Mouse (Mus musculus): ENCODE data around the gene Idh3g. TPM values are rescaled to one million over a fixed set of nuclear protein-coding genes. Genes with fewer than 3 reads are reported as not detected.
"Not testable (repeated sequence)": the region's sequence is repeated elsewhere in the genome, so short reads cannot be mapped to it uniquely, and the experiment has no call there.

Gene Idh3g
- polyA plus RNA-seq, 1 experiment, result 141 TPM

- Histone ChIP-seq H3K79me3 (ENCODE audit: low read depth) (no peaks in the 10 kb centered on the region), H3K36me3 (ENCODE audit: control insufficient read depth, insufficient read depth) (no peaks in the 10 kb centered on the region), H3ac (ENCODE audit: control insufficient read depth, insufficient read length, low read depth) (no peak overlapping the region), H3K4me3 (ENCODE audit: insufficient read depth, poor library complexity, severe bottlenecking) (no peak overlapping the region), H3K79me2 (ENCODE audit: control insufficient read depth, insufficient read depth) (no peaks in the 10 kb centered on the region), H3K27me3 (ENCODE audit: control insufficient read depth, insufficient read depth, insufficient read length) (no peaks in the 10 kb centered on the region)
- TF ChIP-seq USF1 (IDR thresholded peaks at IDR 0.05; ENCODE audit: low read depth), result no peak
- no peak for TF ChIP-seq CEBPB (IDR thresholded peaks at IDR 0.05; ENCODE audit: low read depth)
- TF ChIP-seq MYOD1 (IDR thresholded peaks at IDR 0.05; ENCODE audit: control insufficient read depth, insufficient read length, low read depth), result no peak
- no peak for TF ChIP-seq CTCF (IDR thresholded peaks at IDR 0.05; ENCODE audit: control insufficient read depth, insufficient read depth, insufficient read length)
- no peak for TF ChIP-seq FOSL1 (IDR thresholded peaks at IDR 0.05; ENCODE audit: insufficient read depth, low read length, poor library complexity, severe bottlenecking)
- TF ChIP-seq MAX (IDR thresholded peaks at IDR 0.05), result no peak
- TF ChIP-seq MYOG (IDR thresholded peaks at IDR 0.05; ENCODE audit: control insufficient read depth, extremely low read depth, insufficient read length), result no peak
Observed at GRCm38 (mm10) chrX:73748977-73749376, 37.7 kb downstream of the Idh3g start.

- H3K79me3 ChIP-seq (ENCODE audit: low read depth), result no peaks in the 10 kb centered on the region
- no peaks in the 10 kb centered on the region for H3K79me2 ChIP-seq (ENCODE audit: control insufficient read depth, insufficient read depth)
- no peaks in the 10 kb centered on the region for H3K27me3 ChIP-seq (ENCODE audit: control insufficient read depth, insufficient read depth, insufficient read length)
- TF ChIP-seq CTCF (IDR thresholded peaks at IDR 0.05; ENCODE audit: control insufficient read depth, insufficient read depth, insufficient read length), result no peak
- TF ChIP-seq MYOG (IDR thresholded peaks at IDR 0.05; ENCODE audit: control insufficient read depth, extremely low read depth, insufficient read length), result no peak
- TF ChIP-seq MAX (IDR thresholded peaks at IDR 0.05), result no peak
- no peak for TF ChIP-seq FOSL1 (IDR thresholded peaks at IDR 0.05; ENCODE audit: insufficient read depth, low read length, poor library complexity, severe bottlenecking)
- TF ChIP-seq USF1 (IDR thresholded peaks at IDR 0.05; ENCODE audit: low read depth), result no peak
- no peak for TF ChIP-seq CEBPB (IDR thresholded peaks at IDR 0.05; ENCODE audit: low read depth)
- no peak for TF ChIP-seq MYOD1 (IDR thresholded peaks at IDR 0.05; ENCODE audit: control insufficient read depth, insufficient read length, low read depth)
- no peaks in the 10 kb centered on the region for H3K36me3 ChIP-seq (ENCODE audit: control insufficient read depth, insufficient read depth)
- no peak overlapping the region for H3K4me3 ChIP-seq (ENCODE audit: insufficient read depth, poor library complexity, severe bottlenecking)
- no peak overlapping the region for H3ac ChIP-seq (ENCODE audit: control insufficient read depth, insufficient read length, low read depth)
Observed at GRCm38 (mm10) chrX:73744774-73745481, 41.8 kb downstream of the Idh3g start.

GRCm38 (mm10) chrX:73739841-73740240 is 46.9 kb downstream of the Idh3g start:
- not testable (repeated sequence) for H3K36me3 ChIP-seq (ENCODE audit: control insufficient read depth, insufficient read depth); H3K79me3 ChIP-seq (ENCODE audit: low read depth); H3K27me3 ChIP-seq (ENCODE audit: control insufficient read depth, insufficient read depth, insufficient read length); H3K4me3 ChIP-seq (ENCODE audit: insufficient read depth, poor library complexity, severe bottlenecking); H3K79me2 ChIP-seq (ENCODE audit: control insufficient read depth, insufficient read depth); H3ac ChIP-seq (ENCODE audit: control insufficient read depth, insufficient read length, low read depth)

GRCm38 (mm10) chrX:73739151-73739550 is 47.5 kb downstream of the Idh3g start:
- Histone ChIP-seq H3K79me3 (ENCODE audit: low read depth) (no peaks in the 10 kb centered on the region), H3K4me3 (ENCODE audit: insufficient read depth, poor library complexity, severe bottlenecking) (no peak overlapping the region), H3K27me3 (ENCODE audit: control insufficient read depth, insufficient read depth, insufficient read length) (no peaks in the 10 kb centered on the region), H3K36me3 (ENCODE audit: control insufficient read depth, insufficient read depth) (no peaks in the 10 kb centered on the region), H3ac (ENCODE audit: control insufficient read depth, insufficient read length, low read depth) (no peak overlapping the region), H3K79me2 (ENCODE audit: control insufficient read depth, insufficient read depth) (no peaks in the 10 kb centered on the region)
- TF ChIP-seq MYOD1 (IDR thresholded peaks at IDR 0.05; ENCODE audit: control insufficient read depth, insufficient read length, low read depth), result no peak
- no peak for TF ChIP-seq FOSL1 (IDR thresholded peaks at IDR 0.05; ENCODE audit: insufficient read depth, low read length, poor library complexity, severe bottlenecking)
- TF ChIP-seq MAX (IDR thresholded peaks at IDR 0.05), result no peak
- TF ChIP-seq USF1 (IDR thresholded peaks at IDR 0.05; ENCODE audit: low read depth), result no peak
- TF ChIP-seq MYOG (IDR thresholded peaks at IDR 0.05; ENCODE audit: control insufficient read depth, extremely low read depth, insufficient read length), result no peak
- TF ChIP-seq CTCF (IDR thresholded peaks at IDR 0.05; ENCODE audit: control insufficient read depth, insufficient read depth, insufficient read length), result no peak
- TF ChIP-seq CEBPB (IDR thresholded peaks at IDR 0.05; ENCODE audit: low read depth), result no peak

GRCm38 (mm10) chrX:73738155-73738554 is 48.5 kb downstream of the Idh3g start:
- H3K79me3 ChIP-seq (ENCODE audit: low read depth), result no peaks in the 10 kb centered on the region
- H3K4me3 ChIP-seq (ENCODE audit: insufficient read depth, poor library complexity, severe bottlenecking), result no peak overlapping the region
- H3K79me2 ChIP-seq (ENCODE audit: control insufficient read depth, insufficient read depth), result no peaks in the 10 kb centered on the region
- H3K27me3 ChIP-seq (ENCODE audit: control insufficient read depth, insufficient read depth, insufficient read length), result no peaks in the 10 kb centered on the region
- H3K36me3 ChIP-seq (ENCODE audit: control insufficient read depth, insufficient read depth), result no peaks in the 10 kb centered on the region
- TF ChIP-seq FOSL1 (IDR thresholded peaks at IDR 0.05; ENCODE audit: insufficient read depth, low read length, poor library complexity, severe bottlenecking) (no peak), USF1 (IDR thresholded peaks at IDR 0.05; ENCODE audit: low read depth) (no peak), MAX (IDR thresholded peaks at IDR 0.05) (no peak), MYOD1 (IDR thresholded peaks at IDR 0.05; ENCODE audit: control insufficient read depth, insufficient read length, low read depth) (no peak), MYOG (IDR thresholded peaks at IDR 0.05; ENCODE audit: control insufficient read depth, extremely low read depth, insufficient read length) (no peak), CEBPB (IDR thresholded peaks at IDR 0.05; ENCODE audit: low read depth) (no peak), CTCF (IDR thresholded peaks at IDR 0.05; ENCODE audit: control insufficient read depth, insufficient read depth, insufficient read length) (no peak)
- no peak overlapping the region for H3ac ChIP-seq (ENCODE audit: control insufficient read depth, insufficient read length, low read depth)

GRCm38 (mm10) chrX:73730908-73731307 is 55.8 kb downstream of the Idh3g start:
- no peaks in the 10 kb centered on the region for H3K27me3 ChIP-seq (ENCODE audit: control insufficient read depth, insufficient read depth, insufficient read length)
- no peaks in the 10 kb centered on the region for H3K79me3 ChIP-seq (ENCODE audit: low read depth)
- no peaks in the 10 kb centered on the region for H3K79me2 ChIP-seq (ENCODE audit: control insufficient read depth, insufficient read depth)
- TF ChIP-seq MYOD1 (IDR thresholded peaks at IDR 0.05; ENCODE audit: control insufficient read depth, insufficient read length, low read depth), result no peak
- TF ChIP-seq MAX (IDR thresholded peaks at IDR 0.05), result no peak
- TF ChIP-seq CTCF (IDR thresholded peaks at IDR 0.05; ENCODE audit: control insufficient read depth, insufficient read depth, insufficient read length), result no peak
- TF ChIP-seq FOSL1 (IDR thresholded peaks at IDR 0.05; ENCODE audit: insufficient read depth, low read length, poor library complexity, severe bottlenecking), result no peak
- no peak for TF ChIP-seq USF1 (IDR thresholded peaks at IDR 0.05; ENCODE audit: low read depth)
- TF ChIP-seq CEBPB (IDR thresholded peaks at IDR 0.05; ENCODE audit: low read depth), result no peak
- TF ChIP-seq MYOG (IDR thresholded peaks at IDR 0.05; ENCODE audit: control insufficient read depth, extremely low read depth, insufficient read length), result no peak
- no peaks in the 10 kb centered on the region for H3K36me3 ChIP-seq (ENCODE audit: control insufficient read depth, insufficient read depth)
- no peak overlapping the region for H3ac ChIP-seq (ENCODE audit: control insufficient read depth, insufficient read length, low read depth)
- H3K4me3 ChIP-seq (ENCODE audit: insufficient read depth, poor library complexity, severe bottlenecking), result no peak overlapping the region

Data from C2C12 (cell line).